Mouse (Mus musculus): ENCODE measurements around the gene Il7r.

DNA sequence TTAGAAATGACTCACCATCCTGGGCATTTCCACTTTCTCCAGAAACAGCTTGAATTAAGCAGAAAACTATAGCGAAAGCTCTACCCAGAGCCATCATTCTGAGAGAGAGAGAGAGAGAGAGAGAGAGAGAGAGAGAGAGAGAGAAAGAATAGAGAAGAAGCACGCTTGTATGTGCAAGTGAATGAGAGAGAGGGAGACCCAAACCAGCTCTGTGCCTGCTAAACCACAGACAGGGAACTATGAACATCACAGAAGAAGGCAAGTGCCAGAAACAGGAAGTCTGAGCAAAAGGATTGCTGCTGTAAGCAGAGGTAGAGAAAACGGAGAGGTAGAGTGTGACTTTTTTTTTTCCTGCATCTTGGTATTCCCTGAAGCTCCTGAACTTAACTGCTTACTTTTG, 330 bp downstream of the Il7r start:
- TF ChIP-seq CTCF (IDR thresholded peaks at IDR 0.05; ENCODE audit: insufficient read depth, low read length): no peak
- no peak for TF ChIP-seq POLR2A (IDR thresholded peaks at IDR 0.05; ENCODE audit: borderline replicate concordance, extremely low read depth, low read depth, low read length)
